Comparison of ENCODE assay signal across 8 mouse cellular contexts in genomic region chr5:88565148-88566033, GRCm38 (mm10). TPM values are rescaled to one million over a fixed set of nuclear protein-coding genes. Genes with fewer than 3 reads are reported as not detected.
DNase-seq lines count a peak whose midpoint lies in the region; ATAC-seq lines count a peak whose summit lies in the region.

No protein-coding gene starts in this region.

- H3K27me3 ChIP-seq in embryonic facial prominence, embryonic 13.5 days = no peaks in the 10 kb centered on the region
- no peaks in the 10 kb centered on the region for H3K27me3 ChIP-seq in heart, embryonic 12.5 days (replicated peaks)
- no peaks in the 10 kb centered on the region for H3K27me3 ChIP-seq in kidney, embryonic 15.5 days
- H3K27me3 ChIP-seq in neural tube, embryonic 14.5 days (ENCODE audit: control insufficient read depth, insufficient read depth, low read length) = no peaks in the 10 kb centered on the region

- DNase-seq in CD4-positive helper T cell, adult 2 months (ENCODE audit: low read depth, low spot score) = peak; percentile 54
- DNase-seq in adrenal gland, postnatal 14 days = peak; percentile 86
- DNase-seq in lung, adult 18-20 months = peak; percentile 72 to 74
- DNase-seq in thymus, postnatal 14 days = peak; percentile 60

- peaks cover under 1% of the 10 kb centered on the region for H3K36me3 ChIP-seq in embryonic facial prominence, embryonic 13.5 days
- peaks cover 18% of the 10 kb centered on the region for H3K36me3 ChIP-seq in heart, embryonic 12.5 days
- H3K36me3 ChIP-seq in kidney, embryonic 15.5 days = peaks cover 4% of the 10 kb centered on the region
- H3K36me3 ChIP-seq in neural tube, embryonic 14.5 days (ENCODE audit: control insufficient read depth, insufficient read depth, low read length) = no peaks in the 10 kb centered on the region

- H3K4me2 ChIP-seq in embryonic facial prominence, embryonic 13.5 days = peak overlapping the region; percentile 76
- peak overlapping the region; percentile 79 for H3K4me2 ChIP-seq in heart, embryonic 12.5 days
- H3K4me2 ChIP-seq in kidney, embryonic 15.5 days = peak overlapping the region; percentile 75
- H3K4me2 ChIP-seq in neural tube, embryonic 14.5 days (ENCODE audit: low read depth, low read length) = peak overlapping the region; percentile 66

- peaks cover 2% of the 10 kb centered on the region; the same call in 1 of the 2 replicates for H3K9me3 ChIP-seq in embryonic facial prominence, embryonic 13.5 days
- no peaks in the 10 kb centered on the region for H3K9me3 ChIP-seq in heart, embryonic 12.5 days (replicated peaks)
- H3K9me3 ChIP-seq in kidney, embryonic 15.5 days (replicated peaks) = no peaks in the 10 kb centered on the region
- no peaks in the 10 kb centered on the region for H3K9me3 ChIP-seq in neural tube, embryonic 14.5 days (ENCODE audit: control insufficient read depth, low read length)

- peak; percentile 61 for ATAC-seq in embryonic facial prominence, embryonic 13.5 days (ENCODE audit: insufficient number of reproducible peaks, insufficient read depth, low FRiP score, low TSS enrichment, low read depth)
- ATAC-seq in heart, embryonic 12.5 days (ENCODE audit: insufficient number of reproducible peaks, low FRiP score) = peak; percentile 71
- peak; percentile 80 for ATAC-seq in kidney, embryonic 15.5 days (replicated peaks; ENCODE audit: low FRiP score)
- peak; percentile 77 for ATAC-seq in neural tube, embryonic 14.5 days (ENCODE audit: low read depth)

- peak overlapping the region; percentile 89 for H3K27ac ChIP-seq in embryonic facial prominence, embryonic 13.5 days
- peak overlapping the region; percentile 95 for H3K27ac ChIP-seq in heart, embryonic 12.5 days (ENCODE audit: poor library complexity, severe bottlenecking)
- H3K27ac ChIP-seq in kidney, embryonic 15.5 days = peak overlapping the region; percentile 93
- peak overlapping the region; percentile 85 for H3K27ac ChIP-seq in neural tube, embryonic 14.5 days (ENCODE audit: low read depth, low read length)

- H3K4me1 ChIP-seq in embryonic facial prominence, embryonic 13.5 days = peaks cover 12% of the 10 kb centered on the region
- H3K4me1 ChIP-seq in heart, embryonic 12.5 days (replicated peaks) = peaks cover 10% of the 10 kb centered on the region
- peaks cover 25% of the 10 kb centered on the region for H3K4me1 ChIP-seq in kidney, embryonic 15.5 days
- H3K4me1 ChIP-seq in neural tube, embryonic 14.5 days (ENCODE audit: control insufficient read depth, insufficient read depth, low read length) = 0 out of 2 replicates have a peak, but pooled peaks cover 3% of the 10 kb centered on the region

- under 1% methylated on average over 77 of the region's 119 CpGs for WGBS in embryonic facial prominence, embryonic 13.5 days
- WGBS in heart, embryonic 12.5 days = 2% methylated on average over 91 of the region's 119 CpGs
- 1% methylated on average over 66 of the region's 119 CpGs for WGBS in kidney, embryonic 15.5 days
- under 1% methylated on average over 45 of the region's 119 CpGs for WGBS in neural tube, embryonic 14.5 days

- H3K9ac ChIP-seq in embryonic facial prominence, embryonic 13.5 days = peak overlapping the region; percentile 87
- peak overlapping the region; percentile 92 for H3K9ac ChIP-seq in heart, embryonic 12.5 days
- peak overlapping the region; percentile 84 for H3K9ac ChIP-seq in kidney, embryonic 15.5 days
- H3K9ac ChIP-seq in neural tube, embryonic 14.5 days (replicated peaks; ENCODE audit: low read depth, low read length) = peak overlapping the region; percentile 83

- H3K4me3 ChIP-seq in embryonic facial prominence, embryonic 13.5 days = peak overlapping the region; percentile 84
- H3K4me3 ChIP-seq in heart, embryonic 12.5 days = peak overlapping the region; percentile 94
- peak overlapping the region; percentile 93 for H3K4me3 ChIP-seq in kidney, embryonic 15.5 days (replicated peaks)
- peak overlapping the region; percentile 88 for H3K4me3 ChIP-seq in neural tube, embryonic 14.5 days (ENCODE audit: low read depth, low read length)

RNA-seq across cellular contexts. Expression of gene Rufy3, which starts 0.6 kb away (rescaled TPM):
- total RNA-seq in adrenal gland, postnatal 14 days (2021) = 24.2 and 30.6 TPM in 2 replicates
- polyA plus RNA-seq in embryonic facial prominence, embryonic 13.5 days (2015; fragmentation: Nextera tagmentation; extraction: Ambion mirVana) = 15.4 and 17.0 TPM in 2 replicates
- 15.2 and 15.9 TPM in 2 replicates for polyA plus RNA-seq in heart, embryonic 12.5 days (2016; fragmentation: Nextera tagmentation; extraction: Ambion mirVana)
- 17.7 and 19.3 TPM in 2 replicates for polyA plus RNA-seq in kidney, embryonic 15.5 days (2015; fragmentation: Nextera tagmentation; extraction: Ambion mirVana)
- polyA plus RNA-seq in neural tube, embryonic 14.5 days (2014; fragmentation: Nextera tagmentation; extraction: Ambion mirVana) = 300 and 310 TPM in 2 replicates

RNA-seq across cellular contexts. Expression of gene Utp3, which starts 11.1 kb away (rescaled TPM):
- 34.8 and 43.2 TPM in 2 replicates for total RNA-seq in adrenal gland, postnatal 14 days (2021)
- 77.5 and 83.7 TPM in 2 replicates for polyA plus RNA-seq in embryonic facial prominence, embryonic 13.5 days (2015; fragmentation: Nextera tagmentation; extraction: Ambion mirVana)
- 47.4 and 49.1 TPM in 2 replicates for polyA plus RNA-seq in heart, embryonic 12.5 days (2016; fragmentation: Nextera tagmentation; extraction: Ambion mirVana)
- 72.8 and 75.6 TPM in 2 replicates for polyA plus RNA-seq in kidney, embryonic 15.5 days (2015; fragmentation: Nextera tagmentation; extraction: Ambion mirVana)
- polyA plus RNA-seq in neural tube, embryonic 14.5 days (2014; fragmentation: Nextera tagmentation; extraction: Ambion mirVana) = 43.5 and 47.2 TPM in 2 replicates

RNA-seq across cellular contexts. Expression of gene Jchain, which starts 37.7 kb away (rescaled TPM):
- 0.98 and 1.5 TPM in 2 replicates for total RNA-seq in adrenal gland, postnatal 14 days (2021)
- 0.56 TPM in 1 of 2 replicates, not detected in the other for polyA plus RNA-seq in embryonic facial prominence, embryonic 13.5 days (2015; fragmentation: Nextera tagmentation; extraction: Ambion mirVana)
- 0.24 TPM in 1 of 2 replicates, not detected in the other for polyA plus RNA-seq in heart, embryonic 12.5 days (2016; fragmentation: Nextera tagmentation; extraction: Ambion mirVana)
- 0.31 TPM in 1 of 2 replicates, not detected in the other for polyA plus RNA-seq in kidney, embryonic 15.5 days (2015; fragmentation: Nextera tagmentation; extraction: Ambion mirVana)
- 0.23 and 0.63 TPM in 2 replicates for polyA plus RNA-seq in neural tube, embryonic 14.5 days (2014; fragmentation: Nextera tagmentation; extraction: Ambion mirVana)

Comparison
In these comparisons a context has a peak if more than half of its experiments do, and no peak if none do; other contexts are left out.
1. Peak in every context shown above with its lines: DNase-seq, ATAC-seq, H3K4me3 ChIP-seq and H3K27ac ChIP-seq.
2. RNA of gene Rufy3, which starts 0.6 kb away (polyA plus RNA-seq): 300 to 310 TPM in neural tube, embryonic 14.5 days; 17.7 to 19.3 TPM in kidney, embryonic 15.5 days, 15.4 to 17.0 TPM in embryonic facial prominence, embryonic 13.5 days and 15.2 to 15.9 TPM in heart, embryonic 12.5 days; every median in the first group is over 10 times any median in the second.